Mouse (Mus musculus): ENCODE results near the gene Snrpa. TPM values are rescaled to one million over a fixed set of nuclear protein-coding genes. Genes with fewer than 3 reads are reported as not detected.

Snrpa gene
- total RNA-seq (2014; fragmentation: Nextera tagmentation), result 213 and 258 TPM in 2 replicates
- total RNA-seq (2017), result 92.5 and 99.7 TPM in 2 replicates

GRCm38 (mm10) chr7:27195681-27196611 is at the start of gene Snrpa, which contains the start of gene BC024978:
Snrpa (minus strand) TSS chr7:27196271.
BC024978 (plus strand) TSS chr7:27195781.
- ATAC-seq (replicated peaks; ENCODE audit: poor library complexity, severe bottlenecking), result peak; percentile 89

GRCm38 (mm10) chr7:27244088-27244487 is 48.0 kb upstream of the Snrpa start:
- ATAC-seq (replicated peaks; ENCODE audit: poor library complexity, severe bottlenecking), result peak; percentile 37; the same call in 1 of the 2 replicates

GRCm38 (mm10) chr7:27243211-27243610 is 47.1 kb upstream of the Snrpa start:
- ATAC-seq (replicated peaks; ENCODE audit: poor library complexity, severe bottlenecking), result no peak

- peak; percentile 95 for ATAC-seq (replicated peaks; ENCODE audit: poor library complexity, severe bottlenecking)
Measured at GRCm38 (mm10) chr7:27238568-27238967, 42.5 kb upstream of the Snrpa start.

- no peak for ATAC-seq (replicated peaks; ENCODE audit: poor library complexity, severe bottlenecking)
Measured at GRCm38 (mm10) chr7:27237527-27237926, 41.5 kb upstream of the Snrpa start.

GRCm38 (mm10) chr7:27235726-27236125 is 39.7 kb upstream of the Snrpa start:
- ATAC-seq (replicated peaks; ENCODE audit: poor library complexity, severe bottlenecking), result no peak

- ATAC-seq (replicated peaks; ENCODE audit: poor library complexity, severe bottlenecking), result no peak
Measured at GRCm38 (mm10) chr7:27233300-27233699, 37.2 kb upstream of the Snrpa start.

GRCm38 (mm10) chr7:27232781-27233281 is 36.8 kb upstream of the Snrpa start, which contains the start of gene Coq8b:
Coq8b (plus strand) TSS chr7:27233023.
- peak; percentile 81 for ATAC-seq (replicated peaks; ENCODE audit: poor library complexity, severe bottlenecking)

GRCm38 (mm10) chr7:27231693-27232331 is 35.7 kb upstream of the Snrpa start:
- no peak for ATAC-seq (replicated peaks; ENCODE audit: poor library complexity, severe bottlenecking)

- ATAC-seq (replicated peaks; ENCODE audit: poor library complexity, severe bottlenecking), result no peak
Measured at GRCm38 (mm10) chr7:27230781-27231180, 34.7 kb upstream of the Snrpa start.

- ATAC-seq (replicated peaks; ENCODE audit: poor library complexity, severe bottlenecking), result peak; percentile 1; the same call in 1 of the 2 replicates
Measured at GRCm38 (mm10) chr7:27228865-27229264, 32.8 kb upstream of the Snrpa start.

- ATAC-seq (replicated peaks; ENCODE audit: poor library complexity, severe bottlenecking), result peak; percentile 75
Measured at GRCm38 (mm10) chr7:27228281-27228821, 32.3 kb upstream of the Snrpa start, which contains the start of gene Itpkc. Itpkc (minus strand) TSS chr7:27228661.

GRCm38 (mm10) chr7:27227676-27228075 is 31.6 kb upstream of the Snrpa start:
- no peak for ATAC-seq (replicated peaks; ENCODE audit: poor library complexity, severe bottlenecking)

GRCm38 (mm10) chr7:27227276-27227675 is 31.2 kb upstream of the Snrpa start:
- ATAC-seq (replicated peaks; ENCODE audit: poor library complexity, severe bottlenecking), result no peak

GRCm38 (mm10) chr7:27224877-27225575 is 29.0 kb upstream of the Snrpa start:
- no peak for ATAC-seq (replicated peaks; ENCODE audit: poor library complexity, severe bottlenecking)

GRCm38 (mm10) chr7:27222538-27222937 is 26.5 kb upstream of the Snrpa start:
- ATAC-seq (replicated peaks; ENCODE audit: poor library complexity, severe bottlenecking), result no peak

GRCm38 (mm10) chr7:27221939-27222338 is 25.9 kb upstream of the Snrpa start:
- ATAC-seq (replicated peaks; ENCODE audit: poor library complexity, severe bottlenecking), result no peak

GRCm38 (mm10) chr7:27219937-27220336 is 23.9 kb upstream of the Snrpa start:
- ATAC-seq (replicated peaks; ENCODE audit: poor library complexity, severe bottlenecking), result no peak

GRCm38 (mm10) chr7:27218586-27218985 is 22.5 kb upstream of the Snrpa start:
- ATAC-seq (replicated peaks; ENCODE audit: poor library complexity, severe bottlenecking), result no peak

GRCm38 (mm10) chr7:27212626-27213025 is 16.6 kb upstream of the Snrpa start:
- ATAC-seq (replicated peaks; ENCODE audit: poor library complexity, severe bottlenecking), result no peak
